Mouse (Mus musculus) C2C12 (cell line): ENCODE data around the gene Rmnd5a. TPM values are rescaled to one million over a fixed set of nuclear protein-coding genes. Genes with fewer than 3 reads are reported as not detected.
"Not testable (repeated sequence)": the region's sequence is repeated elsewhere in the genome, so short reads cannot be mapped to it uniquely, and the experiment has no call there.

Experiments used
- H3K27me3 ChIP-seq: one replicate; pipeline ENCODE4 v1.6.1; 2011; ENCODE audit not compliant: control insufficient read depth, insufficient read depth, insufficient read length
- H3K36me3 ChIP-seq: one replicate; pipeline ENCODE4 v1.6.1; 2011; ENCODE audit not compliant: control insufficient read depth, insufficient read depth
- H3K4me3 ChIP-seq: one replicate; pipeline ENCODE4 v1.5.1; 2011; ENCODE audit warnings: mild to moderate bottlenecking, control low read depth; ENCODE audit not compliant: poor library complexity, insufficient read depth, severe bottlenecking
- H3K79me2 ChIP-seq: one replicate; pipeline ENCODE4 v1.6.1; 2011; ENCODE audit not compliant: control insufficient read depth, insufficient read depth
- H3K79me3 ChIP-seq: one replicate; pipeline ENCODE4 v1.6.1; 2011; ENCODE audit warnings: low read depth, control low read depth
- H3ac ChIP-seq: one replicate; pipeline ENCODE3; 2011; ENCODE audit warnings: low read depth; ENCODE audit not compliant: control insufficient read depth, insufficient read length
- CEBPB ChIP-seq: IDR thresholded peaks from one replicate; pipeline ENCODE4 v1.6.1; 2011; ENCODE audit warnings: low read depth, mild to moderate bottlenecking, control low read depth, moderate library complexity
- CTCF ChIP-seq: IDR thresholded peaks from one replicate; pipeline ENCODE4 v1.5.1; 2011; ENCODE audit not compliant: control insufficient read depth, insufficient read depth, insufficient read length
- FOSL1 ChIP-seq: IDR thresholded peaks from one replicate; pipeline ENCODE4 v1.8.0; 2011; ENCODE audit warnings: mild to moderate bottlenecking, low read length; ENCODE audit not compliant: poor library complexity, insufficient read depth, severe bottlenecking
- MAX ChIP-seq: IDR thresholded peaks from one replicate; pipeline ENCODE4 v1.6.1; 2011; ENCODE audit warnings: mild to moderate bottlenecking, control low read depth
- MYOD1 ChIP-seq: IDR thresholded peaks from one replicate; pipeline ENCODE4 v1.6.1; 2011; ENCODE audit warnings: low read depth; ENCODE audit not compliant: control insufficient read depth, insufficient read length
- MYOG ChIP-seq: IDR thresholded peaks from one replicate; pipeline ENCODE4 v1.6.1; 2011; ENCODE audit not compliant: control insufficient read depth, insufficient read length; ENCODE audit errors: extremely low read depth
- USF1 ChIP-seq: IDR thresholded peaks from one replicate; pipeline ENCODE4 v1.6.1; 2011; ENCODE audit warnings: low read depth, mild to moderate bottlenecking, control low read depth, moderate library complexity
- polyA plus RNA-seq: library from polyadenylated mRNA; unstranded; fragments of >200 nt; fragmentation: generic; extraction: Trizol; gene quantifications from one replicate; pipeline ENCODE4 v1.2.1, GENCODE M21; 2012; ENCODE audit warnings: missing spikeins

The Rmnd5a gene
- polyA plus RNA-seq, 1 experiment: 4.0 TPM

- no peaks in the 10 kb centered on the region for H3K79me2 ChIP-seq
- no peak for TF ChIP-seq FOSL1
- TF ChIP-seq USF1: no peak
- TF ChIP-seq MYOG: no peak
- TF ChIP-seq CEBPB: no peak
- TF ChIP-seq MYOD1: no peak
- TF ChIP-seq MAX: no peak
- no peak for TF ChIP-seq CTCF
- H3K36me3 ChIP-seq: no peaks in the 10 kb centered on the region
- no peak overlapping the region for H3K4me3 ChIP-seq
- no peak overlapping the region for H3ac ChIP-seq
- no peaks in the 10 kb centered on the region for H3K79me3 ChIP-seq
- H3K27me3 ChIP-seq: no peaks in the 10 kb centered on the region
These were observed 31.5 kb upstream of the Rmnd5a start for GRCm38 (mm10) chr6:71471830-71472520.

- Histone ChIP-seq H3K79me3 (no peaks in the 10 kb centered on the region), H3K4me3 (no peak overlapping the region), H3ac (no peak overlapping the region), H3K79me2 (no peaks in the 10 kb centered on the region), H3K27me3 (no peaks in the 10 kb centered on the region), H3K36me3 (no peaks in the 10 kb centered on the region)
- TF ChIP-seq CEBPB: no peak
- no peak for TF ChIP-seq USF1
- no peak for TF ChIP-seq MYOD1
- TF ChIP-seq CTCF: no peak
- no peak for TF ChIP-seq MYOG
- no peak for TF ChIP-seq MAX
- no peak for TF ChIP-seq FOSL1
These were observed 28.9 kb upstream of the Rmnd5a start for GRCm38 (mm10) chr6:71469291-71469690.

- TF ChIP-seq MYOD1: no peak
- no peak for TF ChIP-seq MAX
- TF ChIP-seq FOSL1: no peak
- no peak for TF ChIP-seq CTCF
- TF ChIP-seq USF1: no peak
- H3K79me3 ChIP-seq: no peaks in the 10 kb centered on the region
- no peaks in the 10 kb centered on the region for H3K36me3 ChIP-seq
- H3K27me3 ChIP-seq: no peaks in the 10 kb centered on the region
- no peaks in the 10 kb centered on the region for H3K79me2 ChIP-seq
- no peak overlapping the region for H3K4me3 ChIP-seq
- H3ac ChIP-seq: no peak overlapping the region
These were observed 27.3 kb upstream of the Rmnd5a start for GRCm38 (mm10) chr6:71467766-71468165.

GRCm38 (mm10) chr6:71465146-71465545 is 24.7 kb upstream of the Rmnd5a start:
- no peak overlapping the region for H3K4me3 ChIP-seq
- TF ChIP-seq MAX (no peak), CEBPB (no peak), CTCF (no peak), MYOD1 (no peak), FOSL1 (no peak)
- no peaks in the 10 kb centered on the region for H3K36me3 ChIP-seq
- no peaks in the 10 kb centered on the region for H3K27me3 ChIP-seq
- no peaks in the 10 kb centered on the region for H3K79me2 ChIP-seq
- H3K79me3 ChIP-seq: no peaks in the 10 kb centered on the region
- no peak overlapping the region for H3ac ChIP-seq

- Histone ChIP-seq H3K79me3 (no peaks in the 10 kb centered on the region), H3K27me3 (no peaks in the 10 kb centered on the region), H3K36me3 (no peaks in the 10 kb centered on the region), H3K79me2 (no peaks in the 10 kb centered on the region), H3ac (no peak overlapping the region), H3K4me3 (no peak overlapping the region)
- TF ChIP-seq CTCF (no peak), MAX (no peak), FOSL1 (no peak), USF1 (no peak), CEBPB (no peak), MYOD1 (no peak), MYOG (no peak)
These were observed 17.6 kb upstream of the Rmnd5a start for GRCm38 (mm10) chr6:71457956-71458608.

GRCm38 (mm10) chr6:71453983-71454739 is 13.7 kb upstream of the Rmnd5a start:
- H3ac ChIP-seq, H3K36me3 ChIP-seq, H3K79me2 ChIP-seq, H3K4me3 ChIP-seq, H3K79me3 ChIP-seq, H3K27me3 ChIP-seq: not testable (repeated sequence)
